Mouse (Mus musculus) 3134 (cell line): Measurements from ENCODE around the gene Zfp174.
A peak's percentile ranks its signal among the peaks of the same experiment; 100 is the strongest.
"Not testable (repeated sequence)": the region's sequence is repeated elsewhere in the genome, so short reads cannot be mapped to it uniquely, and the experiment has no call there.

Experiments used
- DNase-seq: peaks from one replicate; pipeline ENCODE4 v3.0.0-alpha.2; 2011; ENCODE audit warnings: low spot score; ENCODE audit not compliant: insufficient read length; ENCODE audit errors: extremely low read depth

The Zfp174 gene

DNA sequence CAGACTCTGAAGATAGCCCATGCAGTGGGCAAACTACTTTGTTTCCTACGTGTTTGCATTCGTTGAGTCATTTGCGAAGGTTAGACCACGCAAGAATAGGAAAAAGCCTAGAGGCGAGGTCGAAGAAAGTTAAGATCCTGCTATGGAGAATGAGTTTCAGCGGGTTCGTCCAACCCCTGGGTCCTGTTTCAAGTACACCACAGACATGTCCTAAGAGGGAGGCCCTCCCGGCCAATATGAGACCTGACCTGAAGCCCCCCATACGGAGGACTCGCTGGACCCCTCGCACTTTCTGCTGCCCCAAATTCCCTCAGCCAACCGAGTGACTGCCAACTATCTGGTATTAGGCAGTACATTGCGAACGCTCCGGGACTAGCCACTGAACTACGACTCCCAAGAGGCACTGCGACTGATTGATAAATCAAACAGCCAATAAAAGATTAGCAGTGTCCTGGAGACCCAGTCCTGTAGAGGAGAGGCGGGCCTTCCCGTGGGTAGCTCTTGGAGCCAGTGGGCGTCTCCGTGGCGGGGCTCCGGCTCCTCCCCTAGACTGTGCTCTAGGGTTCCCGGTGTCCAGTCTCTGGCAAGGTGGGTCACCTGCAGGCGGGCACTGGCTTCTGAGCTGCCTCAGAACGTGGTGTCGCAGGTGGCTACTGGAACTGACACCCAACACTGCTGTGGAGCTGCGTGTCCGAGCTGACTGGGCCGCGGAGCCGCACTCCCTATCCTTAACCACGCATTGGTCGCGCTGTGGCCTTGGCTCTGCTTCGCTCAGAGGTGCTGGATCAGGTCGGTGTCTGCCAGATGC is at the start of gene Zfp174:
Gene Zfp174 (plus strand): TSS at position 558 of the 808 bp plus-strand sequence.
- peak; percentile 92 for DNase-seq

DNA sequence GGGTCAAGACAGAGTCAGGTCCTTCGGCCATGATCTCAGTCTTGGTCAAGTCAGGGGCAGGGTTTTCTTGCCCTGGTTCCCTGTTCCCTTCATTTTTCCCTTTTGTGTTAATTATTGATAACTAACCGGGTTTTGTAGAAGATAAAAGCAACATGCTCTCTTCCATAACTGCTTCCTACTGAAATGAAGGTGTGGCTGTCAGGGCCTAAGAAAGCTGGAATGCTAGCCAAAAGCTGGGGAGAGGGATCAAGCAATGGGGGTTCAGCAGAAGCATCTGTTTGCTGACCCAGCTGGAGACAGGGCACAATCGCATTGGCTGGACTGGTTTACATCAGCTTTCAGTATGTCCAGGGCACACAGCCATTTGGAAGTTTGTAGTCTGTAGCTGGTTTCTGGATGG is 38.9 kb upstream of the Zfp174 start:
- no peak for DNase-seq

DNA sequence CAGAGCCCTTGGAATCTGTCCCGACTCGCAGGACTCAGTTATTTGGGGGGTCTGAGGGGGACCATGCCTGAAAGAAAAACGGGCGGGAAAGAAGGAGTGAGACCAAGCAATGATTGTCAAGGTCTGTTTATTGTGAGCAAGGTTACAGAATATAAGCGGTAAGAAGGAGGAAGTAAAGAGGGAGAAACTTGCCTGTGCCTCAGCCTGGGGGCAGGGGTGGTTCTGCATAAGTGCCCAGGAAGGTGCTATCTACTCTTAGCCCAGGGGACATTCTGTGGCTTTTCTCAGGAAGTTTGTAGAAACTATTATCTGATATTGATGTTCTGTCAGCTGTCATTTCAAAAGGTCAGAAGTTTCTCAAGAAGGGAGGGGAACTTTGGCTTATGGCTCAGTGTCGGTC is 32.4 kb upstream of the Zfp174 start:
- DNase-seq: not testable (repeated sequence)

DNA sequence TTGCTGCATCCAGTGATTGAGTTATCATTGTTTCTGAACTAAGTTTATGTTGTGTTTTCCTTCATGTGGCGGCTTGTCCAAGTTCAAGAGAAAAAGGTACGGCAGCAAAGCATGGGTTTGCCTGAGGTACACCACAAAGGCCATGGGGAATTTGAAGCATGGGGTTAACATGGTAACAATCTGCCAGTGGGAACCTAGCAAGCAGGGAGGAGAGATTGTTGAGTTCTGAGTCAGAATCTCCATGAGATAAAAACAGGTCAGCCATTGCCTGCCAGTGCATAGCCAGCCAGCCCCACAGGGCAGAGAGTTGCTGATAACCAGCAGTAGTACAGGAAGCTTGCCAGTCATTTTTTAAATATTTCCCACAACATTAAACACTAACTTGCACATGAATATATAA is 26.9 kb upstream of the Zfp174 start:
- DNase-seq: peak; percentile 71

- DNase-seq: no peak
These were observed 19.0 kb upstream of the Zfp174 start for GRCm38 (mm10) chr16:3828021-3828420.

- DNase-seq: no peak
These were observed 17.3 kb upstream of the Zfp174 start for GRCm38 (mm10) chr16:3829727-3830126.

- DNase-seq: no peak
These were observed 16.4 kb upstream of the Zfp174 start, which contains the start of gene Olfr15 for GRCm38 (mm10) chr16:3830588-3831109. TSS of gene Olfr15 (plus strand) at chr16:3830878.

DNA sequence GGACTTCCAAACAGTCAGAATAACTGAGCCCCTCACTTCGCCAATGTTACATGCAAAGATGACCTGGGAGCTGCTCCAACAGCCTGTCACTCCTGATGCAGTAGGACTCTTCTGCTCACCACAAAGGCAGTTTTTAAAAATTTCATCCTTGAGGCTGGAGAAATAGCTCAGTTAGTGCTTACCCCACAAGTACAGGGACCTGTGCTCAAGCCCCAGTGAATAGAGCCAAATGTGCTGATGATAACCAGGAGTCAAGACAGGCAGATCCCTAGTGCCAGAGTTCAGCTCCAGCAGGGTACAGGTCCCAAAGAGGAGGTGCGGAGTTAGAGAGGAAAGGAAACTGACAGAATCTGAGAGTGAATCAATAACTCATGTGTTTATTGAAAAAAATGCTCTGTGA is 11.6 kb upstream of the Zfp174 start:
- no peak for DNase-seq

GRCm38 (mm10) chr16:3839157-3839885 is 7.7 kb upstream of the Zfp174 start:
- DNase-seq: no peak

DNA sequence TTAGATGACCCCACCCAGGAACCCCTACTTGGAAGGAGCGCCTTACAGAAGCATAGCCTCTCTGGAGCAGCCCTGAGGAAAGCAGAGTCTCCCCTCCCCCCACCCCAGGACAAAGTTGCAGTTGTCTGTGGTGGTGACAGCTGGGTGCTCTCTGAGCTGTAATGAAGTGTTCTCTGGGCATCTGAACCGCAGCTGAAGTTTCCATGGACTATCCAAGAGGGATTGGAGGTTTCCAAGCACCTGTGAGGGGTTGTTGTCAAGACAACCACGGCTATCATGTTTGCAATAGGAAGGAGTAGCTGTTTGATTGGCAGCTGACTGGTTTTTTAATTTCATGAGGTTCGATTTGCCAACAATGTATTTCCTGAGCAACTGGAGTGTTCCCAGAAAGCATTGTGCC is 4.1 kb upstream of the Zfp174 start:
- no peak for DNase-seq

- DNase-seq: no peak
These were observed 3.3 kb upstream of the Zfp174 start for GRCm38 (mm10) chr16:3843796-3844195.

GRCm38 (mm10) chr16:3847871-3848270 is 803 bp downstream of the Zfp174 start:
- no peak for DNase-seq

DNA sequence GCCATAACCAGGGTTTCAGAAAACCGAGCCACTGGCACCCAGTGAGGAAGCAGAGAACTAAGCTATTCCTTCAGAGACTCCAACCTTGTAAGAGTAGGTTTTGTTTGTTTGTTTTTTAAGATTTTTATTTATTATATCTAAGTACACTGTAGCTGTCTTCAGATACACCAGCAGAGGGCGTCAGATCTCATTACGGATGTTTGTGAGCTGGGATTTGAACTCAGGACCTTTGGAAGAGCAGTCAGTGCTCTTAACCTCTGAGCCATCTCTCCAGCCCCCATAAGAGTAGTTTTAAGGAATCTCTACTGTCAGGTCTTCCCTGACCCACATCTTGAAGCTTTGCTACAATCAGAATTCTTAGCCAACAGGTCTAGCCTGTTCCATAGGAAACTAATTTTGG is 1.3 kb downstream of the Zfp174 start:
- no peak for DNase-seq

- not testable (repeated sequence) for DNase-seq
These were observed 4.2 kb downstream of the Zfp174 start for GRCm38 (mm10) chr16:3851301-3851700.

DNA sequence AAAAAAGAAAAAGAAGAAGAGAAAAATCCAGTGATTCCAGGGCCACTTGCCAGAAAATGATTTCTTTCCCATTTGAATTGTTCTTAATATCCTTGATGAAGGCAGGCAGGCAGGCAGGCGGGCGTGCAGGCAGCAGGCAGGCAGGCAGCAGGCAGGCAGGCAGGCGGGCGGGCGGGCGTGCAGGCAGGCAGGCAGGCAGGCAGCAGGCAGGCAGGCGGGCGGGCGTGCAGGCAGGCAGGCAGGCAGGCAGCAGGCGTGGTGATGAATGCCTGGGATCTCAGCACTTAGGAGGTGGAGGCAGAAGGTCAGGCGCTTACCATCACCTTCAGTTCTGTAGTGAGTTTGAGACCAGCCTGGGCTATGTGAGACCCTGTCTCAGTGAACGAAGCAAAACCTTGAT is 5.5 kb downstream of the Zfp174 start:
- no peak for DNase-seq

GRCm38 (mm10) chr16:3854437-3855182 is 7.5 kb downstream of the Zfp174 start:
- DNase-seq: no peak

DNA sequence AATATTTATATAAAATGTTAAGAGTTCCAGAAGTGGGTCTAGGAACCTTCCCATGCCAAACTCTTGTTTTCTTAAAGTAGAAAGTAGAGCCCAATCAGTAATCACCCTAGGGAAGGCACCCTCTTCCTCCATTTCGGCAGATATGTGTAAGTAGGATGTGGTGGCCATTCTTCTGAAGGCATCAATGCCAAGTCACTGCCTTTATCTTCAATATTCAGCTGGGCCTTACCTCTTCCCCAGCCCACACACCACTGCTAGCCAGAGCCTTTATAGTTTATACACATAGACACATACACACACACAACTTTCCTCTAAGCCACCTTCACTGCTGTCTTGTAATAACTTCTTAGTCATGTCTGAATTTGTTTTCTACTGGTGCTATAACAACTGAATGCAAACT is 8.7 kb downstream of the Zfp174 start:
- no peak for DNase-seq

- DNase-seq: no peak
These were observed 12.2 kb downstream of the Zfp174 start for GRCm38 (mm10) chr16:3859254-3859653.

GRCm38 (mm10) chr16:3871815-3872214 is 24.7 kb downstream of the Zfp174 start:
- no peak for DNase-seq

DNA sequence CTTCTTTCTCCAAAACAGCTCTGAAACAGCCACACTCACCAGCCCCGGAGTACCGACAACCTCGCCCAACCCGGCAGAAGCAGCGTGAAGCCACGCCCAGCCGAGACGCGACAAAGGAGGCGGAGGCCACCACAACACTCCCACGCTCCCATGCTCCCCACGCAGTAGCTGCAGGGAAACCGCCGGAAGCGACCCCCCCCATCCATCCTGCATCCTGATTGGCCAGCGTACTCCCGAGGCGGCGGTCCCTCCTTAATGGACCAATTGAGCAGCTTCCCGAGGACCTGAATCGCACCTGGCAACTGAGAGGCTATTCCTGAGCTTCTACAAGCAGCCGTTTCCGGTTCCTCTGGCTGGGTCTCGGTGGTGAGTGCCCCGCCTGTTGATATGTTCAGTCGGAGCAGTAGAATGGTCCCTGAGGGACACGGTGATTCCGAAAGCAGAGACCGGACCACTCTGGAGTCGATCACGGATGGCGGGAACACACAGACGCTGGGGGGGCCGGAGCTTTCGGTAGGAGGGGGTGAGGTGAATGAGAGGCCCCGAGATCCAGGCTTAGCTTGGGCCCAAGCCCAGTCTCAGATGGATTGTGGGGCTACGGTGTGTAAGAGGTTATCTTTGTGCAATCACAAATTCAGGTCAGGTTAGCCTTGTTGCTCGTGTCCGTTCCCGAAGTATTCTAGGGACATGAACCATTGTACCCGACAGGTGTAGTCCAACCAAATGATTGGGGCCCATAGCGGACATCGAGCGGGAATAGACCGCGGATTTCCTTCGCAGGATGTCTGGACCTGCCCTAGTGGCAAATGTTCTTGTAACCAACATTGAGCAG is 25.4 kb downstream of the Zfp174 start, which contains the start of gene Naa60:
Gene Naa60 (plus strand): TSS at position 160 of the 832 bp plus-strand sequence.
- DNase-seq: peak; percentile 18
